Mouse (Mus musculus) myocyte (in vitro differentiated cells): ENCODE measurements around the gene Vps37b. TPM values are rescaled to one million over a fixed set of nuclear protein-coding genes. Genes with fewer than 3 reads are reported as not detected.

Experiments used
- H3K27me3 ChIP-seq: one replicate; pipeline ENCODE4 v1.6.1; 2011; ENCODE audit not compliant: control insufficient read depth, insufficient read depth, insufficient read length
- H3K36me3 ChIP-seq: one replicate; pipeline ENCODE4 v1.6.1; 2011; ENCODE audit not compliant: control insufficient read depth, insufficient read depth
- H3K4me2 ChIP-seq: one replicate; pipeline ENCODE4 v1.6.1; 2011; ENCODE audit warnings: low read depth, control low read depth
- H3K4me3 ChIP-seq: one replicate; pipeline ENCODE4 v1.5.1; 2011; ENCODE audit warnings: mild to moderate bottlenecking, control low read depth, moderate library complexity
- H3K79me2 ChIP-seq: one replicate; pipeline ENCODE4 v1.6.1; 2011; ENCODE audit not compliant: control insufficient read depth, insufficient read depth
- H3ac ChIP-seq: one replicate; pipeline ENCODE4 v1.6.1; 2011; ENCODE audit not compliant: control insufficient read depth, insufficient read length
- CEBPB ChIP-seq: IDR thresholded peaks from 2 replicates; pipeline ENCODE4 v1.6.1; 2011; ENCODE audit warnings: mild to moderate bottlenecking, moderate library complexity; ENCODE audit not compliant: poor library complexity, insufficient read depth, severe bottlenecking
- E2F4 ChIP-seq: IDR thresholded peaks from one replicate; pipeline ENCODE4 v1.6.1; 2011; ENCODE audit warnings: mild to moderate bottlenecking, control low read depth, moderate library complexity; ENCODE audit not compliant: insufficient read depth
- MAX ChIP-seq: IDR thresholded peaks from one replicate; pipeline ENCODE4 v1.6.1; 2011; ENCODE audit warnings: low read depth, mild to moderate bottlenecking, control low read depth
- MYOD1 ChIP-seq, 3 experiments: IDR thresholded peaks; one replicate each; pipeline ENCODE4 v1.6.1; 2011; ENCODE audit warnings: control low read depth in 2 of 3, low read depth in 2 of 3, mild to moderate bottlenecking in 2 of 3, moderate library complexity in 1 of 3; ENCODE audit not compliant: insufficient read length in 2 of 3, control insufficient read depth in 1 of 3
- MYOG ChIP-seq, 3 experiments: IDR thresholded peaks; one replicate each; pipeline ENCODE4 v1.6.1; 2011; ENCODE audit warnings: control low read depth in 2 of 3, low read depth in 2 of 3, mild to moderate bottlenecking in 2 of 3; ENCODE audit not compliant: insufficient read length in 2 of 3, control insufficient read depth in 1 of 3, insufficient read depth in 1 of 3
- POLR2A ChIP-seq: IDR thresholded peaks from one replicate; pipeline ENCODE4 v1.6.1; 2011; ENCODE audit warnings: low read depth, mild to moderate bottlenecking, control low read depth, moderate library complexity; ENCODE audit not compliant: insufficient read length
- POLR2AphosphoS2 ChIP-seq: IDR thresholded peaks from one replicate; pipeline ENCODE4 v1.6.1; 2011; ENCODE audit warnings: low read depth, control low read depth; ENCODE audit not compliant: insufficient read length
- REST ChIP-seq: IDR thresholded peaks from one replicate; pipeline ENCODE4 v1.6.1; 2011; ENCODE audit warnings: mild to moderate bottlenecking, control low read depth, moderate library complexity; ENCODE audit not compliant: insufficient read depth, insufficient read length
- SRF ChIP-seq: IDR thresholded peaks from one replicate; pipeline ENCODE4 v1.6.1; 2011; ENCODE audit warnings: low read depth; ENCODE audit not compliant: control insufficient read depth, insufficient read length
- TCF12 ChIP-seq: IDR thresholded peaks from one replicate; pipeline ENCODE4 v1.6.1; 2011; ENCODE audit warnings: mild to moderate bottlenecking, control low read depth; ENCODE audit not compliant: poor library complexity, insufficient read depth, severe bottlenecking
- TCF3 ChIP-seq: IDR thresholded peaks from one replicate; pipeline ENCODE4 v1.6.1; 2011; ENCODE audit warnings: low read depth, control low read depth; ENCODE audit not compliant: insufficient read length
- USF1 ChIP-seq: IDR thresholded peaks from one replicate; pipeline ENCODE4 v1.6.1; 2011; ENCODE audit warnings: low read depth, mild to moderate bottlenecking, control low read depth, moderate library complexity
- polyA plus RNA-seq: library from polyadenylated mRNA; unstranded; fragments of >200 nt; fragmentation: generic; extraction: Trizol; gene quantifications from one replicate; pipeline ENCODE4 v1.2.1, GENCODE M21; 2012; ENCODE audit warnings: missing spikeins

Vps37b gene
- polyA plus RNA-seq, 1 experiment, result 18.7 TPM

- peaks cover 98% of the 10 kb centered on the region for H3K79me2 ChIP-seq
- no peaks in the 10 kb centered on the region for H3K27me3 ChIP-seq
- TF ChIP-seq POLR2A, result no peak
- TF ChIP-seq E2F4, result no peak
- no peak for TF ChIP-seq TCF12
- H3ac ChIP-seq, result no peak overlapping the region
- no peaks in the 10 kb centered on the region for H3K36me3 ChIP-seq
- no peak overlapping the region for H3K4me3 ChIP-seq
- no peak overlapping the region for H3K4me2 ChIP-seq
Measured at GRCm38 (mm10) chr5:124024677-124025076, 7.4 kb downstream of the Vps37b start.

GRCm38 (mm10) chr5:124022365-124022764 lies 9.7 kb downstream of the Vps37b start:
- H3K4me2 ChIP-seq, result no peak overlapping the region
- TF ChIP-seq MAX (no peak), E2F4 (no peak), REST (no peak), CEBPB (no peak), TCF12 (no peak), MYOG (IDR thresholded peaks at IDR 0.05; ENCODE audit: control insufficient read depth in 1 of 3, insufficient read depth in 1 of 3, insufficient read length in 2 of 3, low read depth in 2 of 3) (no peak), TCF3 (no peak), USF1 (no peak), MYOD1 (IDR thresholded peaks at IDR 0.05; ENCODE audit: control insufficient read depth in 1 of 3, insufficient read length in 2 of 3, low read depth in 2 of 3) (no peak), SRF (no peak), POLR2A (no peak), POLR2AphosphoS2 (no peak)
- no peak overlapping the region for H3K4me3 ChIP-seq

GRCm38 (mm10) chr5:124021701-124022100 lies 10.4 kb downstream of the Vps37b start:
- Histone ChIP-seq H3K4me3 (no peak overlapping the region), H3K36me3 (no peaks in the 10 kb centered on the region), H3K79me2 (peaks cover 98% of the 10 kb centered on the region), H3K27me3 (no peaks in the 10 kb centered on the region), H3K4me2 (no peak overlapping the region), H3ac (no peak overlapping the region)
- peak; percentile 39 for TF ChIP-seq POLR2AphosphoS2
- no peak for TF ChIP-seq POLR2A

More at GRCm38 (mm10) chr5:124022365-124022764, 9.7 kb downstream of the Vps37b start:
- H3K36me3 ChIP-seq, result no peaks in the 10 kb centered on the region
- H3K27me3 ChIP-seq, result no peaks in the 10 kb centered on the region
- no peak overlapping the region for H3ac ChIP-seq
- peaks cover 98% of the 10 kb centered on the region for H3K79me2 ChIP-seq

GRCm38 (mm10) chr5:124021148-124021547 lies 10.9 kb downstream of the Vps37b start:
- Histone ChIP-seq H3ac (no peak overlapping the region), H3K36me3 (no peaks in the 10 kb centered on the region), H3K4me2 (no peak overlapping the region), H3K4me3 (no peak overlapping the region), H3K79me2 (peaks cover 98% of the 10 kb centered on the region), H3K27me3 (no peaks in the 10 kb centered on the region)
- no peak for TF ChIP-seq TCF12
- no peak for TF ChIP-seq MYOG (IDR thresholded peaks at IDR 0.05; ENCODE audit: control insufficient read depth in 1 of 3, insufficient read depth in 1 of 3, insufficient read length in 2 of 3, low read depth in 2 of 3)
- TF ChIP-seq MAX, result no peak
- no peak for TF ChIP-seq TCF3
- no peak for TF ChIP-seq E2F4
- TF ChIP-seq REST, result no peak
- TF ChIP-seq POLR2AphosphoS2, result no peak
- TF ChIP-seq POLR2A, result no peak
- no peak for TF ChIP-seq SRF
- no peak for TF ChIP-seq MYOD1 (IDR thresholded peaks at IDR 0.05; ENCODE audit: control insufficient read depth in 1 of 3, insufficient read length in 2 of 3, low read depth in 2 of 3)
- TF ChIP-seq USF1, result no peak
- TF ChIP-seq CEBPB, result no peak

GRCm38 (mm10) chr5:124019348-124020216 lies 12.5 kb downstream of the Vps37b start:
- H3K36me3 ChIP-seq, result no peaks in the 10 kb centered on the region
- no peak overlapping the region for H3K4me2 ChIP-seq
- no peaks in the 10 kb centered on the region for H3K27me3 ChIP-seq
- no peak overlapping the region for H3ac ChIP-seq
- H3K4me3 ChIP-seq, result no peak overlapping the region
- no peak for TF ChIP-seq TCF3
- TF ChIP-seq POLR2A, result no peak
- no peak for TF ChIP-seq MYOD1 (IDR thresholded peaks at IDR 0.05; ENCODE audit: control insufficient read depth in 1 of 3, insufficient read length in 2 of 3, low read depth in 2 of 3)
- TF ChIP-seq MYOG (IDR thresholded peaks at IDR 0.05; ENCODE audit: control insufficient read depth in 1 of 3, insufficient read depth in 1 of 3, insufficient read length in 2 of 3, low read depth in 2 of 3), result no peak
- TF ChIP-seq MAX, result no peak
- TF ChIP-seq USF1, result no peak
- TF ChIP-seq E2F4, result no peak
- TF ChIP-seq POLR2AphosphoS2, result no peak
- TF ChIP-seq CEBPB, result no peak
- TF ChIP-seq TCF12, result no peak
- TF ChIP-seq SRF, result no peak
- no peak for TF ChIP-seq REST
- H3K79me2 ChIP-seq, result peaks cover 95% of the 10 kb centered on the region
